Mouse (Mus musculus): ENCODE data around the gene Il11ra1.

- TF ChIP-seq POLR2A (IDR thresholded peaks at IDR 0.05; ENCODE audit: insufficient read length, low read depth) (no peak), TCF12 (IDR thresholded peaks at IDR 0.05; ENCODE audit: insufficient read depth, poor library complexity, severe bottlenecking) (no peak), USF1 (IDR thresholded peaks at IDR 0.05; ENCODE audit: low read depth) (no peak), MAX (IDR thresholded peaks at IDR 0.05; ENCODE audit: low read depth) (no peak), REST (IDR thresholded peaks at IDR 0.05; ENCODE audit: insufficient read depth, insufficient read length) (no peak), CEBPB (IDR thresholded peaks at IDR 0.05; ENCODE audit: insufficient read depth, poor library complexity, severe bottlenecking) (no peak)
These were observed 22.7 kb upstream of the Il11ra1 start for GRCm38 (mm10) chr4:41677006-41677629.

Measured in myocyte (in vitro differentiated cells).